8 mouse cellular contexts compared by ENCODE assay signal in the genomic region with DNA sequence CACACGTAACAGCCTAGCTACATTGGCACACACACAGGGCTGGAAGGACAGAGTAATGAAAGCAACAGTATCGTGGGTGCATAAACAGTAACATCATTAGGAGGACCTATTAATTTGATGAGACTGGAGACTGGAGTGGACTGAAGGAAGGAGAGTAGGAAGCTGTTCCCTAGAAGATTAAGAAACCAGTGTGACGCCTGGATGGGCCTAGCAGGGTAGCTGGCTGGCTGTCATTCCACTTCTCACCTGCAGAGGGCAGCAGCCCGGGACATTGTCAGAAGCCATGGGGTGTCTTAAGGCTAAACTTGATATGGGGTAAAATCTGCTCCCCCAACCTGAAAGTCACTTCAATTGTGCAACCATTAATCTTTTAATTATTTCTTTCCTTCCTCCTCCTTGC.
DNase-seq lines count a peak whose midpoint lies in the region; ATAC-seq and TF ChIP-seq lines count a peak whose summit lies in the region.

No protein-coding gene starts in this region.

- TF ChIP-seq CTCF in CH12.LX (conservative IDR thresholded peaks at IDR 0.05 in 1 of 2, IDR thresholded peaks at IDR 0.05 in 1 of 2; ENCODE audit: low read depth in 2 of 2, low read length in 2 of 2) = peak; percentile 84 to 99
- peak; percentile 56 for TF ChIP-seq CTCF in bone marrow macrophage, adult 2 months (IDR thresholded peaks at IDR 0.05; ENCODE audit: low read depth, low read length)
- peak; percentile 81 for TF ChIP-seq CTCF in embryonic fibroblast, embryonic 13.5 days (IDR thresholded peaks at IDR 0.05; ENCODE audit: borderline replicate concordance, insufficient read depth, low read length)
- TF ChIP-seq CTCF in liver, postnatal 0 days (IDR thresholded peaks at IDR 0.05; ENCODE audit: low read depth) = peak; percentile 88
- TF ChIP-seq CTCF in olfactory bulb, adult 2 months (IDR thresholded peaks at IDR 0.05; ENCODE audit: insufficient read depth, low read depth, low read length) = peak; percentile 83

- TF ChIP-seq POLR2A in CH12.LX (IDR thresholded peaks at IDR 0.05; ENCODE audit: low read depth, low read length) = no peak
- TF ChIP-seq POLR2A in bone marrow macrophage, adult 2 months (IDR thresholded peaks at IDR 0.05; ENCODE audit: borderline replicate concordance, low read depth, low read length) = no peak
- TF ChIP-seq POLR2A in embryonic fibroblast, embryonic 13.5 days (IDR thresholded peaks at IDR 0.05; ENCODE audit: low read depth, low read length) = no peak
- no peak for TF ChIP-seq POLR2A in olfactory bulb, adult 2 months (IDR thresholded peaks at IDR 0.05; ENCODE audit: insufficient read depth, low read depth, low read length)

- peaks cover 0 to 6% of the 10 kb centered on the region in 2 experiments; a peak in 2 of 4 replicates for H3K4me1 ChIP-seq in CH12.LX (ENCODE audit: control insufficient read depth in 1 of 2, insufficient read depth in 2 of 2)
- no peaks in the 10 kb centered on the region for H3K4me1 ChIP-seq in bone marrow macrophage, adult 2 months (ENCODE audit: control insufficient read depth, insufficient read depth, low read length)
- no peaks in the 10 kb centered on the region for H3K4me1 ChIP-seq in embryonic fibroblast, embryonic 13.5 days (ENCODE audit: control insufficient read depth, insufficient read depth, low read length)
- H3K4me1 ChIP-seq in liver, postnatal 0 days (ENCODE audit: insufficient read depth) = peaks cover 5% of the 10 kb centered on the region
- H3K4me1 ChIP-seq in olfactory bulb, adult 2 months (ENCODE audit: control insufficient read depth, insufficient read depth, low read length) = peaks cover 10% of the 10 kb centered on the region; the same call in 1 of the 2 replicates

- no peak overlapping the region for H3K4me3 ChIP-seq in CH12.LX (replicated peaks in 1 of 3; ENCODE audit: low read depth in 2 of 3, low read length in 2 of 3, poor library complexity in 1 of 3)
- H3K4me3 ChIP-seq in bone marrow macrophage, adult 2 months (ENCODE audit: insufficient read depth, low read length) = no peak overlapping the region
- no peak overlapping the region for H3K4me3 ChIP-seq in embryonic fibroblast, embryonic 13.5 days (ENCODE audit: insufficient read depth, low read length)
- no peak overlapping the region for H3K4me3 ChIP-seq in liver, postnatal 0 days (ENCODE audit: low read depth, low read length)
- no peak overlapping the region for H3K4me3 ChIP-seq in olfactory bulb, adult 2 months (ENCODE audit: insufficient read depth, low read depth, low read length)

- in situ Hi-C loops in CH12.LX (cut with MboI; ENCODE audit: low pct_ligation_motif_present, low pct_unique_long_range_greater_than_20kb, low sequenced_read_pairs) = loop anchor here (10.0 kb wide), 2 partner anchors 50 to 100 kb away; no protein-coding TSS in a partner anchor

- WGBS in large intestine, adult 2 months = 46% methylated on average over 4 of the region's 4 CpGs
- 28% methylated on average over 4 of the region's 4 CpGs for WGBS in liver, postnatal 0 days (ENCODE audit: insufficient replicate concordance)
- WGBS in olfactory bulb, adult 2 months = 54% methylated on average over 4 of the region's 4 CpGs

- TF ChIP-seq EP300 in CH12.LX (IDR thresholded peaks at IDR 0.05; ENCODE audit: low read length) = no peak
- no peak for TF ChIP-seq EP300 in liver, postnatal 0 days (IDR thresholded peaks at IDR 0.05; ENCODE audit: low read depth)

- no peaks in the 10 kb centered on the region for H3K36me3 ChIP-seq in CH12.LX (replicated peaks in 1 of 2; ENCODE audit: control insufficient read depth in 1 of 2, insufficient read depth in 1 of 2, low read length in 1 of 2)
- H3K36me3 ChIP-seq in liver, postnatal 0 days (replicated peaks; ENCODE audit: insufficient read depth, low read length) = no peaks in the 10 kb centered on the region

- intact Hi-C loops in heart, postnatal 25 days (cut with DNase I) = loop anchor here (1.0 to 5.0 kb wide), 3 partner anchors 79 to 256 kb away; no protein-coding TSS in a partner anchor

- ATAC-seq in liver, postnatal 0 days = peak; percentile 63

- no peak overlapping the region for H3K9ac ChIP-seq in CH12.LX (ENCODE audit: insufficient read depth, low read depth)
- no peak overlapping the region; the same call in 1 of the 2 replicates for H3K9ac ChIP-seq in liver, postnatal 0 days (replicated peaks)

- H3K27me3 ChIP-seq in CH12.LX (replicated peaks) = no peaks in the 10 kb centered on the region
- H3K27me3 ChIP-seq in liver, postnatal 0 days (ENCODE audit: insufficient read depth, low read length) = no peaks in the 10 kb centered on the region

- dilution Hi-C loops in CH12.LX (cut with MboI; ENCODE audit: extremely low pct_ligation_motif_present, extremely low pct_unique_long_range_greater_than_20kb, low sequenced_read_pairs) = no loop called here

- no peaks in the 10 kb centered on the region for H3K9me3 ChIP-seq in CH12.LX (replicated peaks; ENCODE audit: low read length)
- H3K9me3 ChIP-seq in liver, postnatal 0 days (ENCODE audit: low read length) = no peaks in the 10 kb centered on the region

- no peak overlapping the region for H3K27ac ChIP-seq in CH12.LX (ENCODE audit: insufficient read depth, low read depth)
- no peak overlapping the region for H3K27ac ChIP-seq in bone marrow macrophage, adult 2 months (ENCODE audit: insufficient read depth, low read depth, low read length)
- H3K27ac ChIP-seq in embryonic fibroblast, embryonic 13.5 days (ENCODE audit: insufficient read depth, low read length) = no peak overlapping the region
- peak overlapping the region; percentile 69 for H3K27ac ChIP-seq in liver, postnatal 0 days (ENCODE audit: low read depth)
- no peak overlapping the region for H3K27ac ChIP-seq in olfactory bulb, adult 2 months (ENCODE audit: insufficient read depth, low read depth, low read length)

- DNase-seq in CH12.LX (ENCODE audit: extremely low read depth) = peak; percentile 52
- DNase-seq in heart, postnatal 25 days (ENCODE audit: low spot score) = peak; percentile 30
- DNase-seq in large intestine, adult 2 months (ENCODE audit: low read depth, low spot score) = peak; percentile 22
- DNase-seq in liver, postnatal 0 days = peak; percentile 78
- peak; percentile 48 for DNase-seq in testis, postnatal 14 days (ENCODE audit: low spot score)

- H3K79me2 ChIP-seq in CH12.LX (replicated peaks; ENCODE audit: control insufficient read depth, extremely low read depth, insufficient read depth, poor library complexity, severe bottlenecking) = no peaks in the 10 kb centered on the region

- peak; percentile 59 for TF ChIP-seq RAD21 in CH12.LX (IDR thresholded peaks at IDR 0.05; ENCODE audit: low read depth, low read length)

- no peak overlapping the region for H3K4me2 ChIP-seq in CH12.LX (ENCODE audit: insufficient read depth, low read depth, poor library complexity, severe bottlenecking)
- no peak overlapping the region for H3K4me2 ChIP-seq in liver, postnatal 0 days (ENCODE audit: low read depth, low read length)

TF ChIP-seq in CH12.LX, 34 proteins besides CTCF, POLR2A, EP300 and RAD21:
- peak; percentile 48; the same call in 1 of the 2 replicates for TF ChIP-seq ZC3H11A (IDR thresholded peaks at IDR 0.05; ENCODE audit: low read depth, low read length)
- no peak for TF ChIP-seq ZKSCAN1 (IDR thresholded peaks at IDR 0.05; ENCODE audit: borderline replicate concordance, low read depth, low read length)
- TF ChIP-seq ZNF384 (IDR thresholded peaks at IDR 0.05; ENCODE audit: low read depth, low read length) = no peak
- no peak for TF ChIP-seq PAX5 (IDR thresholded peaks at IDR 0.05; ENCODE audit: low read length)
- TF ChIP-seq SMC3 (IDR thresholded peaks at IDR 0.05; ENCODE audit: low read depth, low read length) = peak; percentile 89
- 0 out of 2 replicates have a peak, but pooled peaks have one; percentile 26 for TF ChIP-seq BHLHE40 (IDR thresholded peaks at IDR 0.05; ENCODE audit: low read depth, low read length)
- TF ChIP-seq CHD2 (IDR thresholded peaks at IDR 0.05; ENCODE audit: low read length) = no peak
- no peak for TF ChIP-seq MEF2A (IDR thresholded peaks at IDR 0.05; ENCODE audit: borderline replicate concordance, low read depth, low read length)

Comparison
In these comparisons a context has a peak if more than half of its experiments do, and no peak if none do; other contexts are left out.
1. DNase-seq: peak in every context shown above with its lines; median percentile 78 in liver, postnatal 0 days; 52 in CH12.LX; 48 in testis, postnatal 14 days; 30 in heart, postnatal 25 days; 22 in large intestine, adult 2 months.